Mouse (Mus musculus): ENCODE results near the gene Arntl.

DNA sequence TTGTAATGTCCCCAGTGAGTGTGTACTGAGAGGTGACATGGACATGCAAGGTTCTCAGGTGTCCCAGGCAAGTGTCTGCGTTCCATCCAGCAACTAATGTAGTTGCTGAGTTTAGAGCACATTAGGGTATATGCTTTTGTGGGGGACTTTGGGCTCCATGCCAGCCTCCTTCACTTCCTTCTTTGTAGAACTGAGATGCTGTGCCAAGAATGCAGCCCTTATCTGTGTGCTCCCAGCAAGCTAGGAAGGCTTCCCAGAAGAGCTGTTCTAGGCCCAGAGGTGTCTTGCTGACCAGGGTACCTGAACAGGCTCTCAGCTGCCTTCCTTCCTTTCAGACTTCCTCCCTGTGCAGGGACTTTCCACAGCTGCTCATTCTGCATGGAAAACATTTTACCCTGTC lies 33.2 kb downstream of the Arntl start:
- TF ChIP-seq GATA1 (IDR thresholded peaks at IDR 0.05; ENCODE audit: borderline replicate concordance, low read length) (no peak), CTCF (IDR thresholded peaks at IDR 0.05; ENCODE audit: low read depth, low read length) (no peak), POLR2AphosphoS5 (IDR thresholded peaks at IDR 0.05; ENCODE audit: insufficient replicate concordance, low read depth, low read length) (no peak), GATA2 (IDR thresholded peaks at IDR 0.05; ENCODE audit: borderline replicate concordance, low read depth, low read length) (no peak)

Measured in G1E (cell line).